Mouse (Mus musculus): Measurements from ENCODE around the gene Nr1d1. TPM values are rescaled to one million over a fixed set of nuclear protein-coding genes. Genes with fewer than 3 reads are reported as not detected.

Gene Nr1d1
- polyA plus RNA-seq (2014; fragmentation: Illumina TruSeq; extraction: RNeasy Lipid Tissue Mini Kit (QIAGEN cat#74804); ENCODE audit: low replicate concordance) = 3.0 TPM

DNA sequence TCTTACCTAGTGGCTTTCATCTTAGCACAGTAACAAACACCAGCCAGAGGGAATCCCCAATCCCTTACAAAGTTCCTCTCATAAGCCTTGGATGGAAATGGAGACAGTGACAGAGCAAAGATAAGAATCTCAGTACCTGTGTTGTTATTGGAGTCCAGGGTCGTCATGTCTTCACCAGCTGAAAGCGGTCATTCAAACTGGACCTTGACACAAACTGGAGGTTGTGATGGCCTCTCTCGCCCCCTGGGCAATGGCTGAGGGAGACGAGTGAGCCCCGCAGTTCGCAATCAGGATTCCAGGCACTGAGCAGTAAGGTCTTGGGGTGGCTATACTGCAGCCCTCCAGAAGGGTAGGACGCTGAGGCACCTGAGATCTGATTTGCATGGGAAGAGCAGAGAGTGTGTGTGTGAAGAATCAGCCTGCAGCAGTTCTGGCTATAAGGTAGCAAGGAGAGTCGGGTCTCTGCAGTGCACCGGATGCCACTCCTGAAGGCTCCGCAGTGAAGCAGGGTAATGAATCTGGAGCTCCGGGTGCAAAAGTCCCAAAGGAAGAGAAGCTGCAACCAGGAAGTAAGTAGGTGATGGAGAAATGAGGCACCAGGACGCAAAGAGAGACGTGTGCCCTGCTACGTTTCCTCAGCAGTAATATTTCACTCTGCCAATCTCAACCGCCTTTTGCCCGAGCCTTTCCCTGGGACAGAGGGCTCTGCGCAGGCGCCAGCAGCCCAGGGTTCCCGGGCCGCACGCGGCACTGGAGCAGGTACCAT is at the start of gene Nr1d1:
Gene Nr1d1 (minus strand): TSS at position 752 of the 766 bp plus-strand sequence.

DNA sequence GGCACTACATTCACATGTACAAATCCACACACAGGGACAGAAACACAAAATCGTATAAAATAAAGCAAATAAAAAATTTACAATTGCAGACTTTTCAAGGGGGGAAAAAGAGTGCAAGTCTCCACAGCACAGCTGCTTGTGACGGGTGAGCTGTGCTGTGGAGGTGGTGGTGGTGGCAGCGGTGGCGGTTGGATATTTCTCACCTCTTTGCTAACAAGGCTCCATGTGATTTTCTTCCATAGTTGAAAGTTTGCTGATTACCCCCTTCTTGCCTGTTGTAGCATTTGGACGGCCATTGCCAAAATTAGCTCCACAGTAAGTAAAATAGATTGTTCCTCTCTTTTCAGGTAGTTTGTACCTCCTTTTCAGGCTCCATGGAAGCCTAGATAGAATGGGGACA is 29.5 kb upstream of the Nr1d1 start, which contains the start of gene Casc3:
Gene Casc3 (plus strand): TSS at position 301 of the 400 bp plus-strand sequence.

DNA sequence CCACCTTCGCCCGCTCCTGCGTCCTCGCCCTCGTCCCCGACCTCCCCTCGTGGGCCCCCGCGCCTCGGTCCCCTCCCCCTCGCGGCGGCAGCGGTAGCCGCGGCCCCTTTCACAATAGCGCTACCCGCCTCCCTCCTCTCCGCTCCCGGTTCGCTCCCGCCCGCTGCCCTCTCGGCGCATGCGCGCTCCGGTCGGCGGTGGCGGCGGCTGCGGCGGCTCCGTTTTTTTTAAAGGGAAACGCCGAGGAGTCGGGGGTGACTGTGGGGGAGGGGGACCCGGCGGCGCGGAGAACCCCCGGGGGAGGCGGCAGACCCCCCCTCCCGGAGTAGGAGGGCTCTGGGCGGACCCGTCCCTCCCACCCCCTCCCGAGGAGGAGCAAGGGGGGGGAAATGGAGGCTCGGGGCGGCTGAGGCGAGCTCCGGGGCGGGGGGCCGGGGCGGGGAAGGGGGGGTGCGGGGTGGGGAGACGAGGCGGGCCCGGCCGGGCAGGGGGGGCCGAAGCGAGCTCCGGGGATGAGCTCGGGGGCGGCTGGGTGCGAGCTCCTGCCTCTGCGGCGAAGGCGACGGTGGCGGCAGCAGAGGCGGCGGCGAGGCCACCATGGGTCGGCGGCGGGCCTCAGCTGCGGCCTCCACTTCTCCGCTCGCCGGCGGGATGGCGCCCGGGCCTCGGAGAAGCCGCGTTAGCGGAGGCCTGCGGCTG is 20.0 kb upstream of the Nr1d1 start, which contains the start of gene Msl1:
Gene Msl1 (plus strand): TSS at position 502 of the 699 bp plus-strand sequence.

GRCm38 (mm10) chr11:98740393-98741050 is 34.6 kb downstream of the Nr1d1 start, which contains the start of gene Thra:
Thra (plus strand) TSS chr11:98740638.

DNA sequence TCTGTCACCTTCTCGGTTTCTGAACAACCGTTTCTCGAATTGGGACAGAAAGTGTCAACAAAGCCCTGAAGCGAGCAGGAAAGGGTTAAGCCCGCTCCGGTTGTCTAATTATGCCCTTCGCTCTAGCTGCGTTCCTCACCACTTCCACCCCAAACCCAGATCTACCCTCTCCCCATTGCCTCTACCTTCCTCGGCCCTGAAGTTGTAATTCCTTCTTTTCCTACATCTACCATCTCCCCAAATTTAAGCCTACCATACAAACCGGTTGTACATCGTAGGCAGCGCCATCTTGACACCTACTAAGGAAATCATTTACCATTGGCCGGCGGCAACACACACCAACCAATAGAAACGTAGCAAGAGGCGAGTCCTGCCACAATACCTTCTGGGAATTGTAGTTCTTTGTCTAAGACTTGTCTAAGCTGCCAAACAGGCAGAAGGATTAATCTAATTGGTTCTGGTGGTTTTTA is 46.0 kb downstream of the Nr1d1 start, which contains the start of gene Med24:
Gene Med24 (minus strand): TSS at position 317 of the 470 bp plus-strand sequence.

Other genes starting within 250 kb of the Nr1d1 start
- 5.1 TPM for gene Ikzf3, start 229.3 kb downstream of the Nr1d1 start, polyA plus RNA-seq (2014; fragmentation: Illumina TruSeq; extraction: RNeasy Lipid Tissue Mini Kit (QIAGEN cat#74804); ENCODE audit: low replicate concordance)
- 1.0 TPM for gene Zpbp2, start 224.2 kb downstream of the Nr1d1 start, polyA plus RNA-seq (2014; fragmentation: Illumina TruSeq; extraction: RNeasy Lipid Tissue Mini Kit (QIAGEN cat#74804); ENCODE audit: low replicate concordance)
- gene Ormdl3, start 188.0 kb downstream of the Nr1d1 start, polyA plus RNA-seq (2014; fragmentation: Illumina TruSeq; extraction: RNeasy Lipid Tissue Mini Kit (QIAGEN cat#74804); ENCODE audit: low replicate concordance) = 5.3 TPM
- not detected for gene Lrrc3c, start 177.0 kb downstream of the Nr1d1 start, polyA plus RNA-seq (2014; fragmentation: Illumina TruSeq; extraction: RNeasy Lipid Tissue Mini Kit (QIAGEN cat#74804); ENCODE audit: low replicate concordance)
- gene Gm12355, start 149.7 kb downstream of the Nr1d1 start, polyA plus RNA-seq (2014; fragmentation: Illumina TruSeq; extraction: RNeasy Lipid Tissue Mini Kit (QIAGEN cat#74804); ENCODE audit: low replicate concordance) = not detected
- not detected for gene Gsdma3, start 149.0 kb downstream of the Nr1d1 start, polyA plus RNA-seq (2014; fragmentation: Illumina TruSeq; extraction: RNeasy Lipid Tissue Mini Kit (QIAGEN cat#74804); ENCODE audit: low replicate concordance)
- 0.71 TPM for gene Gsdma2, start 128.6 kb downstream of the Nr1d1 start, polyA plus RNA-seq (2014; fragmentation: Illumina TruSeq; extraction: RNeasy Lipid Tissue Mini Kit (QIAGEN cat#74804); ENCODE audit: low replicate concordance)
- 0.33 TPM for gene Gsdma, start 111.0 kb downstream of the Nr1d1 start, polyA plus RNA-seq (2014; fragmentation: Illumina TruSeq; extraction: RNeasy Lipid Tissue Mini Kit (QIAGEN cat#74804); ENCODE audit: low replicate concordance)
- gene Psmd3, start 92.8 kb downstream of the Nr1d1 start, polyA plus RNA-seq (2014; fragmentation: Illumina TruSeq; extraction: RNeasy Lipid Tissue Mini Kit (QIAGEN cat#74804); ENCODE audit: low replicate concordance) = 9.9 TPM
- not detected for gene Csf3, start 74.1 kb downstream of the Nr1d1 start, polyA plus RNA-seq (2014; fragmentation: Illumina TruSeq; extraction: RNeasy Lipid Tissue Mini Kit (QIAGEN cat#74804); ENCODE audit: low replicate concordance)
- gene Med24, start 45.9 kb downstream of the Nr1d1 start, polyA plus RNA-seq (2014; fragmentation: Illumina TruSeq; extraction: RNeasy Lipid Tissue Mini Kit (QIAGEN cat#74804); ENCODE audit: low replicate concordance) = 0.97 TPM
- 3.7 TPM for gene Thra, start 34.7 kb downstream of the Nr1d1 start, polyA plus RNA-seq (2014; fragmentation: Illumina TruSeq; extraction: RNeasy Lipid Tissue Mini Kit (QIAGEN cat#74804); ENCODE audit: low replicate concordance)
- gene Msl1, start 20.2 kb upstream of the Nr1d1 start, polyA plus RNA-seq (2014; fragmentation: Illumina TruSeq; extraction: RNeasy Lipid Tissue Mini Kit (QIAGEN cat#74804); ENCODE audit: low replicate concordance) = 71.9 TPM
- gene Casc3, start 29.6 kb upstream of the Nr1d1 start, polyA plus RNA-seq (2014; fragmentation: Illumina TruSeq; extraction: RNeasy Lipid Tissue Mini Kit (QIAGEN cat#74804); ENCODE audit: low replicate concordance) = 18.7 TPM
- gene Rapgefl1, start 61.5 kb upstream of the Nr1d1 start, polyA plus RNA-seq (2014; fragmentation: Illumina TruSeq; extraction: RNeasy Lipid Tissue Mini Kit (QIAGEN cat#74804); ENCODE audit: low replicate concordance) = 4.2 TPM
- 19.3 TPM for gene Wipf2, start 88.3 kb upstream of the Nr1d1 start, polyA plus RNA-seq (2014; fragmentation: Illumina TruSeq; extraction: RNeasy Lipid Tissue Mini Kit (QIAGEN cat#74804); ENCODE audit: low replicate concordance)
- 3.2 TPM for gene Cdc6, start 132.5 kb upstream of the Nr1d1 start, polyA plus RNA-seq (2014; fragmentation: Illumina TruSeq; extraction: RNeasy Lipid Tissue Mini Kit (QIAGEN cat#74804); ENCODE audit: low replicate concordance)
- 0.74 TPM for gene Rara, start 152.5 kb upstream of the Nr1d1 start, polyA plus RNA-seq (2014; fragmentation: Illumina TruSeq; extraction: RNeasy Lipid Tissue Mini Kit (QIAGEN cat#74804); ENCODE audit: low replicate concordance)
- gene Gjd3, start 207.7 kb upstream of the Nr1d1 start, polyA plus RNA-seq (2014; fragmentation: Illumina TruSeq; extraction: RNeasy Lipid Tissue Mini Kit (QIAGEN cat#74804); ENCODE audit: low replicate concordance) = not detected
- 70.6 TPM for gene Top2a, start 248.9 kb upstream of the Nr1d1 start, polyA plus RNA-seq (2014; fragmentation: Illumina TruSeq; extraction: RNeasy Lipid Tissue Mini Kit (QIAGEN cat#74804); ENCODE audit: low replicate concordance)